Mouse (Mus musculus): Measurements from ENCODE around the gene Krt79. TPM values are rescaled to one million over a fixed set of nuclear protein-coding genes. Genes with fewer than 3 reads are reported as not detected.
A peak's percentile ranks its signal among the peaks of the same experiment; 100 is the strongest.

Krt79 gene
- polyA plus RNA-seq, 1 experiment from 2014 or later = not detected

DNA sequence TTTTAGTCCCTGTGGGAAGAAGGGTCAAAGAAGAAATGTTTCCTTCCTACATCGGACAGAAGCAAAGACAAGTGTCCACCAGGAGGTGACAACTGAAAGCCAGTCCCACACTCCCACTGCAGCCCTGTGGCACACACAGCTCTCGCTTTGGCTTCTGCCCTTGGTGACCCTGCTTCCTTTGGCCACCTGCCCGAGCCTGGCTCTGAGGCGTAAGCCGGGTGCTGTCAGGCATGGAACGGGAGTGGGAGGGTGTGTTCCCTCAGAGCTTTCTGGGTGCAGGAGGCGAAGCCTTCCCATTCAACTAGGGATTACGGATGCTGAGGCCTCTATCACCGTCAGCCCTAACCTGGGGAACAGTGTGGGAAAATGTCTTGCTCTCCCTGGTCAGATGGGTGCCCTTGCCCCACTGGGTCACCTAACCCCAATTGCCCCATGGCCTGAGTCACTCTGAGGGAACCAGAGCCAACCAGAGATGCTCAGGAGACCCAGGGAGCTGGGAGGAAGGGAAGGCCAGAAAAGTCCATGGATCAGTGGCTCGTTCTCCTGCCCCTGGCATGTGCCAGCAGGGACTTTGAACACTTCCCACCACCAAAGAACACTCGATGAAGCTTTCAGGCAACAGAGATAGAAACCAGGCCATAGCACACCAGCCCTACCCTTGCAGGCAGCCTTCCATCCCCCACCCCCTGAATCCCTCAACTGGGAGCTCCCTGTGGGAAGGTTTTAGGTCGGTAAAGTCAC lies 12.6 kb downstream of the Krt79 start:
- no peaks in the 10 kb centered on the region for H3K36me3 ChIP-seq (replicated peaks; ENCODE audit: control insufficient read depth, insufficient read depth, low read depth, low read length)
- H3K4me2 ChIP-seq (ENCODE audit: low read depth, low read length) = no peak overlapping the region
- H3K27ac ChIP-seq (replicated peaks; ENCODE audit: low read depth, low read length) = no peak overlapping the region
- peak; percentile 41 for DNase-seq (ENCODE audit: low spot score)
- ATAC-seq (replicated peaks; ENCODE audit: insufficient number of reproducible peaks, low FRiP score, low TSS enrichment, low read depth) = no peak
- H3K4me3 ChIP-seq (ENCODE audit: low read depth, low read length) = no peak overlapping the region
- no peaks in the 10 kb centered on the region; the same call in 1 of the 2 replicates for H3K4me1 ChIP-seq (ENCODE audit: control insufficient read depth, insufficient read depth, low read length)
- H3K27me3 ChIP-seq (ENCODE audit: control insufficient read depth, insufficient read depth, low read length) = 0 out of 2 replicates have a peak, but pooled peaks cover 4% of the 10 kb centered on the region
- H3K9ac ChIP-seq (replicated peaks; ENCODE audit: low read length) = no peak overlapping the region
- WGBS = 66% methylated on average over 12 of the region's 12 CpGs
- H3K9me3 ChIP-seq (replicated peaks; ENCODE audit: control insufficient read depth, low read length) = no peaks in the 10 kb centered on the region

- WGBS = 85% methylated on average over 1 of the region's 1 CpGs
- Histone ChIP-seq H3K27ac (replicated peaks; ENCODE audit: low read depth, low read length) (no peak overlapping the region), H3K4me3 (ENCODE audit: low read depth, low read length) (no peak overlapping the region), H3K4me1 (ENCODE audit: control insufficient read depth, insufficient read depth, low read length) (no peaks in the 10 kb centered on the region; the same call in 1 of the 2 replicates), H3K9me3 (replicated peaks; ENCODE audit: control insufficient read depth, low read length) (no peaks in the 10 kb centered on the region), H3K36me3 (replicated peaks; ENCODE audit: control insufficient read depth, insufficient read depth, low read depth, low read length) (no peaks in the 10 kb centered on the region), H3K9ac (replicated peaks; ENCODE audit: low read length) (no peak overlapping the region), H3K4me2 (ENCODE audit: low read depth, low read length) (no peak overlapping the region), H3K27me3 (ENCODE audit: control insufficient read depth, insufficient read depth, low read length) (0 out of 2 replicates have a peak, but pooled peaks cover 3% of the 10 kb centered on the region)
- ATAC-seq (replicated peaks; ENCODE audit: insufficient number of reproducible peaks, low FRiP score, low TSS enrichment, low read depth) (no peak), DNase-seq (ENCODE audit: low spot score) (no peak)
These were observed 15.1 kb downstream of the Krt79 start for GRCm38 (mm10) chr15:101925041-101925440.

GRCm38 (mm10) chr15:101924635-101925034 lies 15.5 kb downstream of the Krt79 start, which contains the start of gene Krt4:
TSS of gene Krt4 (minus strand) at chr15:101924735.
- no peaks in the 10 kb centered on the region for H3K9me3 ChIP-seq (replicated peaks; ENCODE audit: control insufficient read depth, low read length)

DNA sequence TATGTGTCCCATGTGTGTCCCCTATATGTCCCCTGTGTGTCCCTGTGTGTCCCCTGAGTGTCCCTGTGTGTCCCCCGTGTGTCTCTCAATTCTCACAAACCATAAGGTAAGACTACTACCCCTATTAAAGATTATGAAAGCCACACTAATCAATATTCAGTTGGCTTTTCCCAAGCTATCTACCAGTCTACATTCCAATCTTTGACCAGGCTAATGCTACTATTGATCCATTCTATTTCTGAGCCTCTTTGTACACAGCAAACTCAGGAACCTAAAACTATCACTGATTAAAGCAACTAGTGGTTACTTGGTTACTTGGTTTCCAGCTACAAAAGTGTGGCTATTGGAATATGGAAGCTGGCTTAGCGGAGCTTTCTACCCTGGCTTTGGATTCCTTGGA lies 17.8 kb downstream of the Krt79 start:
- no peak overlapping the region for H3K4me2 ChIP-seq (ENCODE audit: low read depth, low read length)
- H3K4me3 ChIP-seq (ENCODE audit: low read depth, low read length) = no peak overlapping the region

More at GRCm38 (mm10) chr15:101924635-101925034, 15.5 kb downstream of the Krt79 start, which contains the start of gene Krt4:
- 78% methylated on average over 11 of the region's 11 CpGs for WGBS
- Histone ChIP-seq H3K4me1 (ENCODE audit: control insufficient read depth, insufficient read depth, low read length) (no peaks in the 10 kb centered on the region; the same call in 1 of the 2 replicates), H3K27ac (replicated peaks; ENCODE audit: low read depth, low read length) (no peak within 1 kb of the TSS), H3K4me2 (ENCODE audit: low read depth, low read length) (no peak within 1 kb of the TSS), H3K36me3 (replicated peaks; ENCODE audit: control insufficient read depth, insufficient read depth, low read depth, low read length) (no peaks in the 10 kb centered on the region), H3K4me3 (ENCODE audit: low read depth, low read length) (no peak within 1 kb of the TSS), H3K9ac (replicated peaks; ENCODE audit: low read length) (no peak within 1 kb of the TSS), H3K27me3 (ENCODE audit: control insufficient read depth, insufficient read depth, low read length) (no peaks in the 10 kb centered on the region)
- ATAC-seq (replicated peaks; ENCODE audit: insufficient number of reproducible peaks, low FRiP score, low TSS enrichment, low read depth) (no peak), DNase-seq (ENCODE audit: low spot score) (no peak)

DNA sequence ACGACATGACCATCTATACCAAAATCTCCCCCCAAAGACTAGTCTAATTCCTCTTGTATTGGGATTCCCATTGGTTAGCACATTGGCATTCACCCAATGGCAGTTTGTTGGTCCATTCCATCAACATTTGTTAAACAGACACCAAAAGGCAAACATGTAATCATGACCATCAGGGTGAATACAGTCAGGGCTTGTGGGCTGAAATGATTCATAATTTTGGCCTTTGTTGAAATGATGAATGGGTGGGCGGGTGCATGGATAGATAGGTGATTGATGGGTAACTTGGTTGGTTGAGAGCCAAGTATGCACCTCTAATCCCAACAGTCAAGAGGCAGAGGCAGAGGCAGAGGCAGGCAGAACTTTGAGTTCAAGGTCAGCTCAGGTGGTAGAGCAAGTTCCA lies 24.1 kb downstream of the Krt79 start:
- ATAC-seq (replicated peaks; ENCODE audit: insufficient number of reproducible peaks, low FRiP score, low TSS enrichment, low read depth) = no peak
- Histone ChIP-seq H3K4me2 (ENCODE audit: low read depth, low read length) (no peak overlapping the region), H3K9ac (replicated peaks; ENCODE audit: low read length) (no peak overlapping the region), H3K4me3 (ENCODE audit: low read depth, low read length) (no peak overlapping the region), H3K27ac (replicated peaks; ENCODE audit: low read depth, low read length) (no peak overlapping the region), H3K27me3 (ENCODE audit: control insufficient read depth, insufficient read depth, low read length) (no peaks in the 10 kb centered on the region), H3K4me1 (ENCODE audit: control insufficient read depth, insufficient read depth, low read length) (no peaks in the 10 kb centered on the region), H3K9me3 (replicated peaks; ENCODE audit: control insufficient read depth, low read length) (no peaks in the 10 kb centered on the region), H3K36me3 (replicated peaks; ENCODE audit: control insufficient read depth, insufficient read depth, low read depth, low read length) (no peaks in the 10 kb centered on the region)
- WGBS = 75% methylated on average over 2 of the region's 2 CpGs
- no peak for DNase-seq (ENCODE audit: low spot score)

More for the DNA sequence above, 17.8 kb downstream of the Krt79 start:
- Histone ChIP-seq H3K9ac (replicated peaks; ENCODE audit: low read length) (no peak overlapping the region), H3K27me3 (ENCODE audit: control insufficient read depth, insufficient read depth, low read length) (no peaks in the 10 kb centered on the region), H3K36me3 (replicated peaks; ENCODE audit: control insufficient read depth, insufficient read depth, low read depth, low read length) (no peaks in the 10 kb centered on the region), H3K27ac (replicated peaks; ENCODE audit: low read depth, low read length) (no peak overlapping the region), H3K9me3 (replicated peaks; ENCODE audit: control insufficient read depth, low read length) (no peaks in the 10 kb centered on the region), H3K4me1 (ENCODE audit: control insufficient read depth, insufficient read depth, low read length) (no peaks in the 10 kb centered on the region)
- DNase-seq (ENCODE audit: low spot score) (no peak), ATAC-seq (replicated peaks; ENCODE audit: insufficient number of reproducible peaks, low FRiP score, low TSS enrichment, low read depth) (no peak)
- WGBS = 88% methylated on average over 2 of the region's 2 CpGs

GRCm38 (mm10) chr15:101904849-101905248 lies 35.3 kb downstream of the Krt79 start:
- 79% methylated on average over 5 of the region's 5 CpGs for WGBS
- ATAC-seq (replicated peaks; ENCODE audit: insufficient number of reproducible peaks, low FRiP score, low TSS enrichment, low read depth) (no peak), DNase-seq (ENCODE audit: low spot score) (no peak)
- Histone ChIP-seq H3K27me3 (ENCODE audit: control insufficient read depth, insufficient read depth, low read length) (no peaks in the 10 kb centered on the region), H3K9ac (replicated peaks; ENCODE audit: low read length) (no peak overlapping the region), H3K36me3 (replicated peaks; ENCODE audit: control insufficient read depth, insufficient read depth, low read depth, low read length) (no peaks in the 10 kb centered on the region), H3K4me2 (ENCODE audit: low read depth, low read length) (no peak overlapping the region), H3K27ac (replicated peaks; ENCODE audit: low read depth, low read length) (no peak overlapping the region), H3K4me1 (ENCODE audit: control insufficient read depth, insufficient read depth, low read length) (no peaks in the 10 kb centered on the region), H3K4me3 (ENCODE audit: low read depth, low read length) (no peak overlapping the region), H3K9me3 (replicated peaks; ENCODE audit: control insufficient read depth, low read length) (no peaks in the 10 kb centered on the region)

GRCm38 (mm10) chr15:101902171-101903149 lies 37.7 kb downstream of the Krt79 start:
- no peak for ATAC-seq (replicated peaks; ENCODE audit: insufficient number of reproducible peaks, low FRiP score, low TSS enrichment, low read depth)
- Histone ChIP-seq H3K27me3 (ENCODE audit: control insufficient read depth, insufficient read depth, low read length) (no peaks in the 10 kb centered on the region), H3K4me1 (ENCODE audit: control insufficient read depth, insufficient read depth, low read length) (no peaks in the 10 kb centered on the region), H3K4me3 (ENCODE audit: low read depth, low read length) (no peak overlapping the region), H3K9ac (replicated peaks; ENCODE audit: low read length) (no peak overlapping the region), H3K36me3 (replicated peaks; ENCODE audit: control insufficient read depth, insufficient read depth, low read depth, low read length) (no peaks in the 10 kb centered on the region), H3K4me2 (ENCODE audit: low read depth, low read length) (no peak overlapping the region), H3K9me3 (replicated peaks; ENCODE audit: control insufficient read depth, low read length) (no peaks in the 10 kb centered on the region), H3K27ac (replicated peaks; ENCODE audit: low read depth, low read length) (no peak overlapping the region)
- WGBS = 58% methylated on average over 12 of the region's 12 CpGs
- DNase-seq (ENCODE audit: low spot score) = peak; percentile 1
